Mouse (Mus musculus): Measurements from ENCODE around the gene Thsd4. TPM values are rescaled to one million over a fixed set of nuclear protein-coding genes. Genes with fewer than 3 reads are reported as not detected.
"Not testable (repeated sequence)": the region's sequence is repeated elsewhere in the genome, so short reads cannot be mapped to it uniquely, and the experiment has no call there.

Gene Thsd4
- total RNA-seq, 4 experiments from 2014 or later, result 3.7 to 4.8 (median 4.2) TPM

GRCm38 (mm10) chr9:60218396-60218795 lies 303.4 kb downstream of the Thsd4 start:
- DNase-seq (ENCODE audit: low spot score), result no peak

GRCm38 (mm10) chr9:60216029-60216428 lies 305.8 kb downstream of the Thsd4 start:
- no peak for DNase-seq (ENCODE audit: low spot score)

GRCm38 (mm10) chr9:60213111-60213510 lies 308.7 kb downstream of the Thsd4 start:
- DNase-seq (ENCODE audit: low spot score), result no peak

GRCm38 (mm10) chr9:60208843-60209242 lies 313.0 kb downstream of the Thsd4 start:
- DNase-seq (ENCODE audit: low spot score), result no peak

GRCm38 (mm10) chr9:60203141-60203540 lies 318.7 kb downstream of the Thsd4 start:
- peak; percentile 26 for DNase-seq (ENCODE audit: low spot score)

GRCm38 (mm10) chr9:60200436-60200835 lies 321.4 kb downstream of the Thsd4 start:
- DNase-seq (ENCODE audit: low spot score), result no peak

GRCm38 (mm10) chr9:60198530-60199200 lies 323.2 kb downstream of the Thsd4 start:
- DNase-seq (ENCODE audit: low spot score), result no peak

- DNase-seq (ENCODE audit: low spot score), result no peak
Measured at GRCm38 (mm10) chr9:60195502-60195901, 326.3 kb downstream of the Thsd4 start.

GRCm38 (mm10) chr9:60194905-60195304 lies 326.9 kb downstream of the Thsd4 start:
- no peak for DNase-seq (ENCODE audit: low spot score)

- no peak for DNase-seq (ENCODE audit: low spot score)
Measured at GRCm38 (mm10) chr9:60192321-60192720, 329.5 kb downstream of the Thsd4 start.

GRCm38 (mm10) chr9:60187437-60187836 lies 334.4 kb downstream of the Thsd4 start:
- DNase-seq (ENCODE audit: low spot score), result no peak

GRCm38 (mm10) chr9:60186948-60187347 lies 334.9 kb downstream of the Thsd4 start:
- DNase-seq (ENCODE audit: low spot score), result peak; percentile 13

- DNase-seq (ENCODE audit: low spot score), result no peak
Measured at GRCm38 (mm10) chr9:60184083-60184482, 337.8 kb downstream of the Thsd4 start.

GRCm38 (mm10) chr9:60182371-60182770 lies 339.5 kb downstream of the Thsd4 start:
- no peak for DNase-seq (ENCODE audit: low spot score)

- DNase-seq (ENCODE audit: low spot score), result no peak
Measured at GRCm38 (mm10) chr9:60180936-60181335, 340.9 kb downstream of the Thsd4 start.

GRCm38 (mm10) chr9:60180114-60180513 lies 341.7 kb downstream of the Thsd4 start:
- no peak for DNase-seq (ENCODE audit: low spot score)

- no peak for DNase-seq (ENCODE audit: low spot score)
Measured at GRCm38 (mm10) chr9:60176311-60176710, 345.5 kb downstream of the Thsd4 start.

- DNase-seq (ENCODE audit: low spot score), result not testable (repeated sequence)
Measured at GRCm38 (mm10) chr9:60172459-60173060, 349.3 kb downstream of the Thsd4 start.

GRCm38 (mm10) chr9:60166990-60167389 lies 354.9 kb downstream of the Thsd4 start:
- DNase-seq (ENCODE audit: low spot score), result no peak

- DNase-seq (ENCODE audit: low spot score), result no peak
Measured at GRCm38 (mm10) chr9:60160855-60161254, 361.0 kb downstream of the Thsd4 start.

- DNase-seq (ENCODE audit: low spot score), result no peak
Measured at GRCm38 (mm10) chr9:60160194-60160593, 361.7 kb downstream of the Thsd4 start.

- DNase-seq (ENCODE audit: low spot score), result no peak
Measured at GRCm38 (mm10) chr9:60152990-60153389, 368.9 kb downstream of the Thsd4 start.

- no peak for DNase-seq (ENCODE audit: low spot score)
Measured at GRCm38 (mm10) chr9:60151897-60152627, 369.8 kb downstream of the Thsd4 start.
